Mouse (Mus musculus): Measurements from ENCODE around the gene Gm11042. TPM values are rescaled to one million over a fixed set of nuclear protein-coding genes. Genes with fewer than 3 reads are reported as not detected.

Gene Gm11042
- polyA plus RNA-seq, 1 experiment from 2014 or later, result not detected

GRCm38 (mm10) chr12:74340070-74340469, 23.9 kb upstream of the Gm11042 start:
- Histone ChIP-seq H3K27me3 (ENCODE audit: insufficient read depth, low read length) (no peaks in the 10 kb centered on the region), H3K9me3 (ENCODE audit: low read depth, low read length) (no peaks in the 10 kb centered on the region), H3K4me3 (ENCODE audit: low read depth, low read length) (no peak overlapping the region), H3K4me1 (ENCODE audit: insufficient read depth) (no peaks in the 10 kb centered on the region), H3K4me2 (no peak overlapping the region), H3K9ac (no peak overlapping the region), H3K27ac (ENCODE audit: low read depth) (no peak overlapping the region), H3K36me3 (ENCODE audit: insufficient read depth) (no peaks in the 10 kb centered on the region)
- ATAC-seq (ENCODE audit: insufficient read depth), result no peak
- WGBS, result 63% methylated on average over 2 of the region's 2 CpGs
- no peak for TF ChIP-seq CTCF (IDR thresholded peaks at IDR 0.05; ENCODE audit: low read depth)
- no peak for DNase-seq

GRCm38 (mm10) chr12:74333706-74334105, 17.5 kb upstream of the Gm11042 start:
- no peak for ATAC-seq (ENCODE audit: insufficient read depth)
- Histone ChIP-seq H3K9me3 (ENCODE audit: low read depth, low read length) (no peaks in the 10 kb centered on the region), H3K36me3 (ENCODE audit: insufficient read depth) (no peaks in the 10 kb centered on the region)

GRCm38 (mm10) chr12:74333016-74333415, 16.8 kb upstream of the Gm11042 start:
- Histone ChIP-seq H3K4me3 (ENCODE audit: low read depth, low read length) (no peak overlapping the region), H3K9ac (no peak overlapping the region), H3K36me3 (ENCODE audit: insufficient read depth) (no peaks in the 10 kb centered on the region), H3K27ac (ENCODE audit: low read depth) (no peak overlapping the region), H3K9me3 (ENCODE audit: low read depth, low read length) (no peaks in the 10 kb centered on the region), H3K4me2 (no peak overlapping the region), H3K4me1 (ENCODE audit: insufficient read depth) (no peaks in the 10 kb centered on the region), H3K27me3 (ENCODE audit: insufficient read depth, low read length) (no peaks in the 10 kb centered on the region)
- peak; percentile 86 for TF ChIP-seq CTCF (IDR thresholded peaks at IDR 0.05; ENCODE audit: low read depth)
- DNase-seq (peak; percentile 85), ATAC-seq (ENCODE audit: insufficient read depth) (peak; percentile 54; the same call in 1 of the 2 replicates)
- 16% methylated on average over 13 of the region's 13 CpGs for WGBS

More at GRCm38 (mm10) chr12:74333706-74334105, 17.5 kb upstream of the Gm11042 start:
- Histone ChIP-seq H3K4me2 (no peak overlapping the region), H3K27ac (ENCODE audit: low read depth) (no peak overlapping the region), H3K9ac (no peak overlapping the region), H3K27me3 (ENCODE audit: insufficient read depth, low read length) (no peaks in the 10 kb centered on the region), H3K4me3 (ENCODE audit: low read depth, low read length) (no peak overlapping the region), H3K4me1 (ENCODE audit: insufficient read depth) (no peaks in the 10 kb centered on the region)
- no peak for TF ChIP-seq CTCF (IDR thresholded peaks at IDR 0.05; ENCODE audit: low read depth)
- DNase-seq, result no peak
- WGBS, result 92% methylated on average over 6 of the region's 6 CpGs

GRCm38 (mm10) chr12:74329759-74330158, 13.6 kb upstream of the Gm11042 start:
- no peak overlapping the region for H3K4me3 ChIP-seq (ENCODE audit: low read depth, low read length)
- no peak overlapping the region for H3K4me2 ChIP-seq
- H3K36me3 ChIP-seq (ENCODE audit: insufficient read depth), result no peaks in the 10 kb centered on the region
- ATAC-seq (ENCODE audit: insufficient read depth) (no peak), DNase-seq (no peak)
- no peaks in the 10 kb centered on the region for H3K27me3 ChIP-seq (ENCODE audit: insufficient read depth, low read length)
- no peak overlapping the region for H3K9ac ChIP-seq
- no peaks in the 10 kb centered on the region for H3K9me3 ChIP-seq (ENCODE audit: low read depth, low read length)
- no peak overlapping the region for H3K27ac ChIP-seq (ENCODE audit: low read depth)
- no peak for TF ChIP-seq CTCF (IDR thresholded peaks at IDR 0.05; ENCODE audit: low read depth)
- WGBS, result 71% methylated on average over 6 of the region's 6 CpGs
- no peaks in the 10 kb centered on the region for H3K4me1 ChIP-seq (ENCODE audit: insufficient read depth)

- H3K9me3 ChIP-seq (ENCODE audit: low read depth, low read length), result no peaks in the 10 kb centered on the region
- no peak overlapping the region for H3K4me2 ChIP-seq
- H3K27me3 ChIP-seq (ENCODE audit: insufficient read depth, low read length), result no peaks in the 10 kb centered on the region
- no peak for ATAC-seq (ENCODE audit: insufficient read depth)
- H3K4me1 ChIP-seq (ENCODE audit: insufficient read depth), result no peaks in the 10 kb centered on the region
- TF ChIP-seq CTCF (IDR thresholded peaks at IDR 0.05; ENCODE audit: low read depth), result no peak
- H3K4me3 ChIP-seq (ENCODE audit: low read depth, low read length), result no peak overlapping the region
- no peaks in the 10 kb centered on the region for H3K36me3 ChIP-seq (ENCODE audit: insufficient read depth)
- 80% methylated on average over 3 of the region's 3 CpGs for WGBS
- DNase-seq, result no peak
- no peak overlapping the region for H3K27ac ChIP-seq (ENCODE audit: low read depth)
- H3K9ac ChIP-seq, result no peak overlapping the region
Observed at GRCm38 (mm10) chr12:74326644-74327043, 10.4 kb upstream of the Gm11042 start.

GRCm38 (mm10) chr12:74321981-74322380, 5.8 kb upstream of the Gm11042 start:
- DNase-seq (no peak), ATAC-seq (ENCODE audit: insufficient read depth) (no peak)
- H3K9ac ChIP-seq, result no peak overlapping the region
- H3K4me3 ChIP-seq (ENCODE audit: low read depth, low read length), result no peak overlapping the region
- H3K4me1 ChIP-seq (ENCODE audit: insufficient read depth), result no peaks in the 10 kb centered on the region
- no peaks in the 10 kb centered on the region for H3K9me3 ChIP-seq (ENCODE audit: low read depth, low read length)
- H3K4me2 ChIP-seq, result no peak overlapping the region
- no peaks in the 10 kb centered on the region for H3K36me3 ChIP-seq (ENCODE audit: insufficient read depth)
- H3K27me3 ChIP-seq (ENCODE audit: insufficient read depth, low read length), result no peaks in the 10 kb centered on the region
- WGBS, result 79% methylated on average over 5 of the region's 5 CpGs
- no peak for TF ChIP-seq CTCF (IDR thresholded peaks at IDR 0.05; ENCODE audit: low read depth)
- H3K27ac ChIP-seq (ENCODE audit: low read depth), result no peak overlapping the region

- Histone ChIP-seq H3K9ac (no peak overlapping the region), H3K9me3 (ENCODE audit: low read depth, low read length) (no peaks in the 10 kb centered on the region), H3K4me1 (ENCODE audit: insufficient read depth) (no peaks in the 10 kb centered on the region), H3K4me3 (ENCODE audit: low read depth, low read length) (no peak overlapping the region), H3K4me2 (0 out of 2 replicates have a peak overlapping the region, but pooled peaks have one; percentile 31), H3K27ac (ENCODE audit: low read depth) (no peak overlapping the region), H3K36me3 (ENCODE audit: insufficient read depth) (no peaks in the 10 kb centered on the region), H3K27me3 (ENCODE audit: insufficient read depth, low read length) (no peaks in the 10 kb centered on the region)
- no peak for ATAC-seq (ENCODE audit: insufficient read depth)
- peak; percentile 94 for DNase-seq
- 10% methylated on average over 10 of the region's 10 CpGs for WGBS
- TF ChIP-seq CTCF (IDR thresholded peaks at IDR 0.05; ENCODE audit: low read depth), result peak; percentile 91
Observed at GRCm38 (mm10) chr12:74320318-74320717, 4.1 kb upstream of the Gm11042 start.
